Mouse (Mus musculus) limb, embryonic 12.5 days (tissue): ENCODE measurements around the gene Tmem208. TPM values are rescaled to one million over a fixed set of nuclear protein-coding genes. Genes with fewer than 3 reads are reported as not detected.
A peak's percentile ranks its signal among the peaks of the same experiment; 100 is the strongest.

Experiments used
- ATAC-seq: fragments of 200-750 bp; cut with Nextera tagmentation; 2 replicates; pipeline ENCODE4 v1.8.0; 2017; ENCODE audit warnings: low read depth, moderate TSS enrichment; ENCODE audit not compliant: insufficient number of reproducible peaks, insufficient read depth, low FRiP score, low TSS enrichment
- H3K27ac ChIP-seq: fragments of 300-500 bp; sonication (generic); 2 replicates; pipeline ENCODE4 v1.5.1; 2016; ENCODE audit warnings: mild to moderate bottlenecking, moderate library complexity
- H3K27me3 ChIP-seq: fragments of 300-500 bp; sonication (generic); 2 replicates; pipeline ENCODE4 v1.6.1; 2016; ENCODE audit warnings: mild to moderate bottlenecking, moderate library complexity
- H3K36me3 ChIP-seq: fragments of 300-500 bp; sonication (generic); 2 replicates; pipeline ENCODE4 v1.6.1; 2016; ENCODE audit warnings: mild to moderate bottlenecking, moderate library complexity
- H3K4me1 ChIP-seq: fragments of 300-500 bp; sonication (generic); replicated peaks from 2 replicates; pipeline ENCODE4 v1.6.1; 2016
- H3K4me2 ChIP-seq: fragments of 300-500 bp; sonication (generic); 2 replicates; pipeline ENCODE4 v1.6.1; 2016; ENCODE audit warnings: mild to moderate bottlenecking, moderate library complexity
- H3K4me3 ChIP-seq: fragments of 300-500 bp; sonication (generic); replicated peaks from 2 replicates; pipeline ENCODE4 v1.5.1; 2016; ENCODE audit warnings: mild to moderate bottlenecking
- H3K9ac ChIP-seq: fragments of 300-500 bp; sonication (generic); replicated peaks from 2 replicates; pipeline ENCODE4 v1.6.1; 2016; ENCODE audit warnings: mild to moderate bottlenecking, moderate library complexity
- H3K9me3 ChIP-seq: fragments of 300-500 bp; sonication (generic); 2 replicates; pipeline ENCODE4 v1.6.1; 2016; ENCODE audit warnings: mild to moderate bottlenecking, moderate library complexity
- WGBS: fragments of 180-500 bp; shearing (Covaris S2); methylation state at CpG from one replicate; pipeline ENCODE4 v1.1.7; 2016; 5-methylcytosine and 5-hydroxymethylcytosine counted together
- polyA plus RNA-seq: library from polyadenylated mRNA; unstranded; fragments of >200 nt; fragmentation: Nextera tagmentation; extraction: Ambion mirVana; gene quantifications from 2 replicates; pipeline ENCODE4 v1.2.1, GENCODE M21; 2016

The Tmem208 gene
- polyA plus RNA-seq, 1 experiment from 2014 or later, result 95.6 TPM

DNA sequence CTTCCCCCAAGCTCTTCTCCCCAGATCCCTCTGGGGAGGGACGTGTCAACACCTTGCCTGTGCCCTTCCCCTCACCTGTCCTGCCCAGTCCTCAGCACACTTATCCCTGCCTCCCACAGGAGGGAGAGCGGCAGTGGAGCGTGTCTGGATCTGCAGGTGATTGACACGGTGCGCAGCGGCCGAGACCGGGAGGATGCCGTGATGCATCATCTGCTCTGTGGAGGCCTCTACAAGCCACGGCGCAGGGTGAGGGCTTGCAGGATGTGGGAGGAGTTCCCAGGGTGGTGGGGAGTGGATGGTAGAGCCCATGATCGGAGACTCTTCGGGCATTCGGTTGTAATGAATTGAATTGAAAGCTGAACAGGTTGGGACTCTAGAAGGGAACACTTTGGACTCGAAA lies 33.1 kb downstream of the Tmem208 start:
- no peak for ATAC-seq
- Histone ChIP-seq H3K36me3 (peaks cover 55% of the 10 kb centered on the region), H3K27ac (no peak overlapping the region), H3K4me2 (no peak overlapping the region), H3K9me3 (no peaks in the 10 kb centered on the region), H3K9ac (0 out of 2 replicates have a peak overlapping the region, but pooled peaks have one; percentile 23), H3K4me3 (no peak overlapping the region), H3K4me1 (peaks cover 10% of the 10 kb centered on the region), H3K27me3 (no peaks in the 10 kb centered on the region)
- WGBS, result 71% methylated on average over 15 of the region's 15 CpGs

DNA sequence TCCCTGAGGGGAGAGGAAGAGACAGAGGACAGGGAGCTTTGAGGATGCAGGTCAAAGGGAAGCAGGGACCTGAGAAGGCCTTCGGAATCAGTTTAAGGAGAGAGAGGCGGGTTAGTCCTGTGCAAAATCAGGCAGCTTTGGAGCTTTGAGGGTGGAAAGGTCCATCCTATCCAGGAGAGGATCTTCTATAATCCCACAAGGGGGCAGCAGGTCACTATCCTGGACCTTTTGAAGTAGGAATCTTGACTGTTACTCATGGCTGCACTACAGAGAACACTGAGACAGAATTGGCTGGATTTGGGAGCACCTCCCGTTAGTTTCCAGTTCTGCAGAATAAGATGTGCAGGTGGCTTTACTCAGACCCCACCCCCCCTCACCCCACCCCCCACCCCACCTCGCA lies 33.5 kb downstream of the Tmem208 start:
- WGBS, result 35% methylated on average over 4 of the region's 4 CpGs
- peaks cover 59% of the 10 kb centered on the region for H3K36me3 ChIP-seq

DNA sequence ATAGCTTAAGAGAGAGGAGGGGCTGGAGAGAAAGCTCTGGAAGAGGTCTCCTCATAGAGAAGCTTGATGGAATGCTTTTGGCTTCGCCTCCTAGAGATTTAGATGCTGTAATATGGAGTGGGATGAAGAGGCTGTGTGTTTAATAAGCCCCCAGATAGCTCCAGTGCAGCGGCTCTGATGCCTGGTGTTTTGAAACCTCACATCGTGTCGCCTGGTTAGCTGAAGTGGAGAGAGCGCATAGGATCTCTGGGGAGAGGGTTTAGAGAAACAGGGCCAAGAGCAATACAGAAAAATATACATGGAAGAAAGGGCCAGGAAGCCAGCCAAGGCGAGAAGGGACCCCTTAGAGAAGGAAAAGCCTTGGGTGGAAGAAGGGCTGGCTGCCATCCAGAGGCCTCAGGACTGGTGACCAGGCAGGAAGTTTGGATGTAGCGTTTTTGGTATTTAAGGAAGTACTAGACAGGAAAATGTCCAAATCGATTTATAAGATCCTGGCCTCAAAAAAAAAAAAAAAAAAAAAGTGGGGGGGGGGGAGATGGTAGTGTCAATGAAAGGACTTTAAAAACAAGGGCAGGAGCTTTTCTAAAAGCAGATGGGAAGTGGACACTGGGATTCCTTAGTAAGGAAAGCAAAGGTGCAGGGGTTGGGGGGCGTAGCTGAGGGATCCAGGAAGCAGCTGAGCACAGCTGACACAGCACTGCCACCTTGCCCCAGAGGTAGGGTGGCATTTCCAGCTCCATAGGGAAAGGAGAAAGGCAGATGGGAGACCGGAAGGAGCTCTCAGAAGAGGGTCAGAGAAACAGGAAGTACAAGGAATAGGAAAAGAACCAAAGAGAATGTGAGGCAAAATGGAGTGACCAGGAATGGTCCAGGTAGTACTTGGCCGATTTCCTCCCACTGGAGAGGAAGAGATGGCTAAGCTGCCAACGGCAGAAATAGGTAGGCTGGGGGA lies 35.9 kb downstream of the Tmem208 start:
- H3K4me1 ChIP-seq, result no peaks in the 10 kb centered on the region; the same call in 1 of the 2 replicates
- no peak overlapping the region for H3K4me3 ChIP-seq
- no peaks in the 10 kb centered on the region for H3K27me3 ChIP-seq
- 81% methylated on average over 12 of the region's 12 CpGs for WGBS
- H3K4me2 ChIP-seq, result no peak overlapping the region
- no peaks in the 10 kb centered on the region for H3K9me3 ChIP-seq
- no peak for ATAC-seq
- peaks cover 53% of the 10 kb centered on the region for H3K36me3 ChIP-seq
- no peak overlapping the region for H3K27ac ChIP-seq
- no peak overlapping the region for H3K9ac ChIP-seq

More for the DNA sequence above, 33.5 kb downstream of the Tmem208 start:
- Histone ChIP-seq H3K27me3 (no peaks in the 10 kb centered on the region), H3K9me3 (no peaks in the 10 kb centered on the region), H3K4me3 (no peak overlapping the region), H3K4me1 (peaks cover 8% of the 10 kb centered on the region), H3K27ac (no peak overlapping the region), H3K4me2 (no peak overlapping the region), H3K9ac (0 out of 2 replicates have a peak overlapping the region, but pooled peaks have one; percentile 23)
- ATAC-seq, result no peak

DNA sequence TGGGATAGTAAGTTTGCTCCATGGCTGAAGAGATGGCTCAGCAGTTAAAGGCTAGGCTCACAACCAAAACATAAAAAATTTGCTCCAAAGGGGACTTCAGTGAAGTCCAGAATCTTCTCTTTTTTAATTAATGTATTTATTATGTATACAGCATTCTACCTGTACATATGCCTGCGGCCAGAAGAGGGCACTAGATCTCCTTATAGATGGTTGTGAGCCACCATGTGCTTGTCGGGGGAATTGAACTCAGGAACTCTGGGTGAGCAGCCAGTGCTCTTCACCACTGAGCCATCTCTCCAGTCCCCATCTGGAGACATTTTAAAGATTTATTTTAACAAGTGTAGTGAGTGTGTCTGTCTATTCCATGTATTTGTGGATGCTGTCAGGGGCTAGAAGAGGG lies 41.0 kb downstream of the Tmem208 start:
- H3K9me3 ChIP-seq, result no peaks in the 10 kb centered on the region
- peaks cover 65% of the 10 kb centered on the region for H3K36me3 ChIP-seq
- H3K27me3 ChIP-seq, result no peaks in the 10 kb centered on the region
- H3K9ac ChIP-seq, result no peak overlapping the region
- H3K4me2 ChIP-seq, result no peak overlapping the region
- H3K4me3 ChIP-seq, result no peak overlapping the region
- WGBS, result 67% methylated on average over 2 of the region's 2 CpGs
- no peak overlapping the region for H3K27ac ChIP-seq
- ATAC-seq, result no peak
- H3K4me1 ChIP-seq, result no peaks in the 10 kb centered on the region

DNA sequence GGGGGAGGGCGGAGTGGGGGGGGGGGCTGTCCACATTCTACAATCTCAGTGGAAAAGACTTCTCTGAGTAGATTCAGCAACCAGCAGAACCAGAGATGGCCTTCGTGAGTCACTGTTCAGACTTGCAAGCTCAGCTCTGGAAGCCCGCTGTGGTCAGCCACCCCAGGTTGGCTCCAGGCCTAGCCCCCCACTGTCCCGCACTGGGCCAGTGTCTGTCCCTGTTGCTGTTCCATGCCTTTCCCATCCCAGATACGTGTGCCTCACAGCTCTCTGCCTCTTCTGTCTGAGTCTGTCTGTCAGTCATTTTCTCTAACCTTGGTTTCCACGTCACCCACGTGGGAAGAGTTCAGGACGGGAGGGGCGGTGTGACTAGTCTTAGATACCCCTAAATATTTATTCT lies 46.3 kb downstream of the Tmem208 start:
- H3K4me2 ChIP-seq, result no peak overlapping the region
- no peaks in the 10 kb centered on the region; the same call in 1 of the 2 replicates for H3K27me3 ChIP-seq
- H3K9ac ChIP-seq, result no peak overlapping the region
- H3K4me3 ChIP-seq, result no peak overlapping the region
- no peaks in the 10 kb centered on the region; the same call in 1 of the 2 replicates for H3K4me1 ChIP-seq
- H3K9me3 ChIP-seq, result peaks cover 4% of the 10 kb centered on the region; the same call in 1 of the 2 replicates
- peaks cover 28% of the 10 kb centered on the region for H3K36me3 ChIP-seq
- H3K27ac ChIP-seq, result no peak overlapping the region
- 78% methylated on average over 9 of the region's 9 CpGs for WGBS
- no peak for ATAC-seq

DNA sequence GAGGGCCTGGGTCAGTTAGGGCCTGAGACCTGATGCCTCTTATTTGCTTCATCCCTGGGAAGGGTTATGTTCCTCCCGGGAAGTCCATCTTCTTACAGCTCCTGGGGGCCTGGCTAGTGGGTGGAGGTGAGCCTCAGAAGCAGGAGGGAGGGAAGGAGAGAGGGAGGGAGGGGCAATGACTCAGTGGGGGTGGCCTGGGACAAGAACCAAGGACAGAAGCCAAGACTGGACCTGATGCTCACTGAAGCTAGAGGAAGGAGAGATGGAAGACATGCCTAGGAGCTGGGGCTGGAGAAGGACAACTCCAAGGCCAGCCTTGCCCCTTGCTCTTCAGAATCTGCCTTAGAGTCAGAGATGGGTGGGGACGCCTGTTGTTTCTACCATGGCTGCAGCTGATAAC lies 46.9 kb downstream of the Tmem208 start, which contains the start of gene Plekhg4:
Plekhg4 (plus strand) TSS at position 243 of the 400 bp plus-strand sequence.
- Histone ChIP-seq H3K4me2 (peak within 1 kb of the TSS; percentile 55), H3K27me3 (no peaks in the 10 kb centered on the region; the same call in 1 of the 2 replicates), H3K4me3 (no peak within 1 kb of the TSS), H3K36me3 (peaks cover 22% of the 10 kb centered on the region; the same call in 1 of the 2 replicates), H3K27ac (no peak within 1 kb of the TSS), H3K9me3 (peaks cover 4% of the 10 kb centered on the region; the same call in 1 of the 2 replicates), H3K4me1 (peaks cover 1% of the 10 kb centered on the region), H3K9ac (no peak within 1 kb of the TSS)
- ATAC-seq, result no peak
- WGBS, result 50% methylated on average over 2 of the region's 2 CpGs

DNA sequence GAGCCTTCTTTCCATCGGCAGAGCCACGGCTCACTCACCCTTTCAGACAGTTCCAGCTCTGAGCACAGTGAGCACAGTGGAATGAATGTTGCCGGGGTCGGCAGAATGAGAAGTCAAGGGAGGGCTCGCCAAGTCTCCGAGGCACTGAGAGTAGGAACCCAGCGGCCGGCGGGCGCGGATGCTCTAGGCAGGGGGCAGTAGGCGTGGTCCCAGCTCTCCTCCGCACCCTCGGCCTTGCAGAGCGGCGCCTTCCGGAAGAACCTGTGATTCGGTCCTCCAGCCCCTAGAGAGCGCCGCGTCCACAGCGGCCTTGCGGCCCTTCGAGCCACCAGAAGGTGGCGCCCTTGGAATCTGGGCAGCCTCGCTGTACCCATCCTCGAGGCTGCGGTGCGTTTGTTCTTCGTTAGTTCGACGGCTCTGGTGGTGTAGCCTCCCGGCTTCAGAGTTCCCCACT lies 48.4 kb downstream of the Tmem208 start:
- no peaks in the 10 kb centered on the region; the same call in 1 of the 2 replicates for H3K27me3 ChIP-seq
- WGBS, result 30% methylated on average over 33 of the region's 33 CpGs
- H3K9me3 ChIP-seq, result peaks cover 4% of the 10 kb centered on the region; the same call in 1 of the 2 replicates
- no peak overlapping the region; the same call in 1 of the 2 replicates for H3K9ac ChIP-seq
- no peak for ATAC-seq
- peak overlapping the region; percentile 55 for H3K4me2 ChIP-seq
- H3K27ac ChIP-seq, result no peak overlapping the region
- H3K36me3 ChIP-seq, result peaks cover 8% of the 10 kb centered on the region; the same call in 1 of the 2 replicates
- peaks cover 13% of the 10 kb centered on the region for H3K4me1 ChIP-seq
- H3K4me3 ChIP-seq, result peak overlapping the region; percentile 27

DNA sequence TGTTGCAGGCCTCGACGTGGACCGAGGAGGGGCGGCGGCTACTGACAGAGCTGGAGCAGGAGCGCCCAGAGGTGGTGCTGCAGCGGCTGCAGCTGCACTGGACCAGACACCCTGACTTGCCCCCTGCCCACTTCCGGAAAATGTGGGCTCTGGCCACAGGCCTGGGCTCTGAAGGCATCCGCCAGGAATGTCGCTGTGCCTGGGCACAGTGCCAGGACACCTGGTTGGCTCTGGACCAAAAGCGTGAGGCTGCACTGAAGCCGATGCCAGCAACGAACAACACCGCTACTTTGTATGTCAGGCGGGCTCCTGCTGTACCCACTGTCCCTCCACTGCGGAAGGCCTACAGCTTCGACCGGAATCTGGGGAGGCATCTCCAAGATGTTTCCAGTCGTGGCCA lies 52.5 kb downstream of the Tmem208 start:
- peak; percentile 56; the same call in 1 of the 2 replicates for ATAC-seq
- Histone ChIP-seq H3K36me3 (no peaks in the 10 kb centered on the region), H3K9ac (no peak overlapping the region; the same call in 1 of the 2 replicates), H3K27me3 (no peaks in the 10 kb centered on the region; the same call in 1 of the 2 replicates), H3K4me1 (peaks cover 13% of the 10 kb centered on the region), H3K4me3 (no peak overlapping the region), H3K4me2 (peak overlapping the region; percentile 8; the same call in 1 of the 2 replicates), H3K27ac (peak overlapping the region; percentile 70), H3K9me3 (peaks cover 4% of the 10 kb centered on the region; the same call in 1 of the 2 replicates)
- WGBS, result 66% methylated on average over 19 of the region's 19 CpGs

DNA sequence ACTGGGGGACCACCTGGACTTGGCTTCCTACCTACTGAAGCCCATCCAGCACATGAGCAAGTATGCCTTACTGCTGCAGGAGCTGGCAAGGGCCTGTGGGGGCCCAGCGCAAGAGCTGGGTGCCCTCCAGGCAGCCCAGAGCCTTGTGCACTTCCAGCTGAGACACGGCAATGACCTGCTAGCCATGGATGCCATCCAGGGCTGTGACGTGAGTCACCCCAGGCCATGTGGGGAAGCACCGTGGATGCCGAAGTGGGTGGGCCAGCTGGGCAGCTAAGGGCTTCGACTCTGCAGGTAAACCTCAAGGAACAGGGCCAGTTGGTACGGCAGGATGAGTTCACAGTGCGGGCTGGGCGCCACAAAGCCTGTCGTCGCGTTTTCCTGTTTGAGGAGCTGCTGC lies 54.2 kb downstream of the Tmem208 start:
- H3K4me2 ChIP-seq, result no peak overlapping the region
- H3K4me1 ChIP-seq, result peaks cover 13% of the 10 kb centered on the region
- no peaks in the 10 kb centered on the region for H3K36me3 ChIP-seq
- no peak for ATAC-seq
- no peaks in the 10 kb centered on the region for H3K9me3 ChIP-seq
- H3K4me3 ChIP-seq, result no peak overlapping the region
- H3K27ac ChIP-seq, result no peak overlapping the region
- 77% methylated on average over 12 of the region's 12 CpGs for WGBS
- H3K27me3 ChIP-seq, result no peaks in the 10 kb centered on the region
- no peak overlapping the region for H3K9ac ChIP-seq

DNA sequence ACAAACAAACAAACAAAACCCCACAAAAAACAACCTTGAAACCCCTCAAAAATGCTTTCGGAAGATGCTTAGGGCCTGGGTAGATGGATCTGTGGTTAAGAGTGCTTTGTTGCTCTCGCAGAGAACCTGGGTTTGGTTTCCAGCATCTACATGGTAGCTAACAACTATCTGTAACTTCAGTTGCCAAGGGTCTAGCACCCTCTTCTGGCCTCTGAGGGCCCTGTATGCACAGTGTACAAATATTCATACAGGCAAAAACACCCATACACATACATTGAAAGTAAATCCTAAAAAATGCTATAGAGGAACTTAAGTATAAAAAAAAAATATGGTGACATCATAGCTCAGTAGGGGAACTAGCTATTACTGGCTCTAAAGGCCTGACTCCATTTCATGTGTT lies 57.9 kb downstream of the Tmem208 start:
- Histone ChIP-seq H3K9me3 (no peaks in the 10 kb centered on the region), H3K4me2 (no peak overlapping the region), H3K36me3 (no peaks in the 10 kb centered on the region), H3K9ac (no peak overlapping the region), H3K27ac (no peak overlapping the region), H3K4me3 (no peak overlapping the region), H3K4me1 (peaks cover 12% of the 10 kb centered on the region), H3K27me3 (no peaks in the 10 kb centered on the region)
- WGBS, result 95% methylated on average over 2 of the region's 2 CpGs
- ATAC-seq, result no peak
